Mouse (Mus musculus) testis, postnatal 14 days (tissue): ENCODE results near the gene Gm28308.

Source experiments
- DNase-seq: peaks from one replicate; pipeline ENCODE4 v3.0.0; 2021; ENCODE audit warnings: low spot score

Gene Gm28308

DNA sequence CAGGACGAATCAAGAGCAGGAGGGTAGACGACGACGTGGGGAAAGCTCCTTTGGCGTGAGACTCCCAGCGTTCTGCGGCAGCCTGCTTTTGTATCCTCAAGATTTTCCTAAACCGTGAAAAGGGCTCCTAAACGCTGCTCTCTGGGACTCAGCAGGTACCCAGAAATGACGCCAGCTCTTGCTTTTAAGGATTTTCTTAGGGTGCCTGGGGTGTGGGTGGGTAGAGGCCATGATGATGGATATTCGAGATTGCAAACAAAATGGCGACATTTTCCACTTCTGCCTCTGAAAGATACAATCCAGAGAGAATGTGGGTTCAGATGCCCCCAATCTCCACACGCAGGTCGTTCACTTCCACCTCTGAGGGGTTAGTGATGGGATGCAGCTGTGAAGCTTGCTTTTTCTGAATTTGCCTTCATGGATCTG is 45.4 kb downstream of the Gm28308 start:
- no peak for DNase-seq

- DNase-seq: no peak
These were observed 46.0 kb downstream of the Gm28308 start for GRCm38 (mm10) chr6:52167176-52167575.

GRCm38 (mm10) chr6:52166431-52167077 is 46.6 kb downstream of the Gm28308 start:
- DNase-seq: no peak

GRCm38 (mm10) chr6:52165441-52166370 is 47.4 kb downstream of the Gm28308 start:
- DNase-seq: no peak

GRCm38 (mm10) chr6:52164626-52165440 is 48.3 kb downstream of the Gm28308 start, which contains the start of gene Hoxa2:
Gene Hoxa2, minus strand, starts transcription at chr6:52164831.
- DNase-seq: no peak

- no peak for DNase-seq
These were observed 49.0 kb downstream of the Gm28308 start for GRCm38 (mm10) chr6:52164051-52164625.

DNA sequence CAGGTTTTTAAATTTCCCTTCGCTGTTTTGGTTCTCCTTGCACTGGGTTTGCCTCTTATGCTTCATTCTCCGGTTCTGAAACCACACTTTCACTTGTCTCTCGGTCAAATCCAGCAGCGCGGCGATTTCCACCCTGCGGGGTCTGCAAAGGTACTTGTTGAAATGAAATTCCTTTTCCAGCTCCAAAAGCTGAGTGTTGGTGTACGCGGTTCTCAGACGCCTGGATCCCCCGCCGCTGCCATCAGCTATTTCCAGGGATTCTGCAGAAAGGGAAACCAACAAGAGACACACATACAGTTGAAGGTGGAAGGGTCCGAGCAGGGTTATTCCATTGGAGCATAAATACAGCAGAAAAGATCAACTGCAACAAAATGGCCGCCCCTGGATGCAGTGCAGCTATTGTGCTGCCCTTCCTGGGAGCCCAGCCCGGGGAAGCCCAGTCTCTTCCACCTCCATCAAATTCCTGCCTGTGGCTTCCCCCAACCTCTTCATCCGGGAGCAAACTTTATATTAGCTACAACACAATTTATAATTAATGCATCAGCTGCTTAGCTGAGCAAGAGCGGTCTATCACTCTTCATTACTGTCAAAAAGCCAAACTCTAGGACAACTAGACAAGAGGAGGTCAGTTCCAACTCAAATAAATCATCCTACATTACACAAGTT is 49.6 kb downstream of the Gm28308 start:
- DNase-seq: no peak

DNA sequence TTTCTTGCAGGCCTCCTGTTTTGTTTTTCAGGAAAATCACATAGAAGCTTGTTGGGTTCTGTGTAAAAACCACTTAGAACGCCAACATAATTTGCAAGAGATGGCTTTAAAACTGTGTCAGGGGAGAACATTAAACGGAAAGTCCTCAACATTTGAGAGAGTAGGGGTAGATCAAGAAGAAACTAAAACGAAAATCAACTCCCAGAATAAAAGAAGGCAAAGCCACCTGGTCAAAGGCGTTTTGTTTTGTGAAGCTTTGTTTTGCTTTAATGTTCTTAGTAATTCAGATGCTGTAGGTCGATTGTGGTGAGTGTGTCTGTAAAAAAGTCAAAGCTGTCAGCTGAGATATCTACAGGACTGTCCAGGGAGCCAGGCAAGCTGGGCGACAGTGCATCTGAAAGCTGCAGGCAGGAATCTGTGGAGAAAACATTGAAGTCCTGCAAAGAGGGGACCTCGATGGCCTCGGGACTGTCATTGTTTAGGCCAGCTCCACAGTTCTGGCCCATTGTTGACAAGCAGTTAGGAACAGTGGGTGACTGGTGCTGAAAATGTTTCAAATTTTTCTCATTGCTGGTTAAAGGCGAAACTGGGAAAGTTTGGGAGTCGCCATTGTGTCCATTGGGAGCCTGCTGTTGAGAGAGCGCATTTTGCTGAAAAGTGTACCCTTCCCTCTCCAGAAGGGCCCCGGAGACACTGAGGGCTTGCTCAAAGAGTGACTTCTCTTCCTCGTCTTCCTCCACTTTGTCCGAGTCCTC is 50.4 kb downstream of the Gm28308 start:
- no peak for DNase-seq

DNA sequence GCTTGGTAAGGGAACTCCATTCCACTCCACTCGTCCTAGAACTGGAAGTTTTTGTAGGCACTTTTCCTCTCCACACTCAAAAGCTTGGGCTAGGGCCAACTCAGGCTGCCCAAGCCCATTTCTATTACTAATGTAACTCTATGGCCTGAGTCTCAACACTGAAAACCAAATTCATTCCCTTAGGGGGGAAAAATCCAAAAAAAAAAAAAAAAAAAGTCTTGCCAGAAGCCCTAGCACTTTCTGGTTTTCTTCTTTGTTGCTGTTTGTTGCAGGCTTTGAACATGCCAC is 51.1 kb downstream of the Gm28308 start:
- no peak for DNase-seq

DNA sequence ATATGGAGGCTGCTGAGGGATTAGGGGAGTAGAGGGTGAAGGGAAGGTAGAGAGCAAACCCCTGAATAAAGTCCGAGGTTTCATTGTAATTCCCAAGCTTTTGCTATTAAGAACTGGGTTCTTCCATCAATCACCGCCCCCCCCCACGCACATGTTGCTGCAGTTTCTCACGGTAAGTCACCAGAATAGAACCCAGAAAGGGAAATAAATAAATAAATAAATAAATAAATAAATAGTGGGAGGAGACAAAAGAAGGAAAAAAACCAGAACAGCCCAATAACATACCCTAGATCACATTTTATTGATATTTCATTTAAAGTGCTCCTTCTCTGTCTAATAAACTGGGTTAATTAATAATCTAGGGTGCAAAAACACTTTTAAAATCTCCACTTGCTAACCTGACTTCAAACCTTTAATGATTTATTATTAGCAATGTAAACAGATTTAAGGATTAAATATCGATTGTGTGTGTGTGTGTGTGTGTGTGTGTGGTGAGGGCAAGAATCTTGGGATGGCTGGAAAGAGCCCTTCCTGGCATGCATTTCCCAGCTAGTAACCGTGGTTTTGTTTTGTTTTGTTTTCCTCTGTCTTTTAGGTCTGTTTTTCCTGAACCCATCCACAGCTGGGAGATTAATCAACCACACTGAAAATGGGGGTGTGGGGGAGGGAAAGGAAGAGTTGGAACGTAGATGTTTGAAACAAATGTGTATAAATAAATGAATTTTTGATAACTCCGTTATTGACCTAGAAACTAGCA is 51.6 kb downstream of the Gm28308 start:
- DNase-seq: no peak

GRCm38 (mm10) chr6:52160511-52161335 is 52.4 kb downstream of the Gm28308 start:
- no peak for DNase-seq

- no peak for DNase-seq
These were observed 53.2 kb downstream of the Gm28308 start for GRCm38 (mm10) chr6:52159979-52160378.

DNA sequence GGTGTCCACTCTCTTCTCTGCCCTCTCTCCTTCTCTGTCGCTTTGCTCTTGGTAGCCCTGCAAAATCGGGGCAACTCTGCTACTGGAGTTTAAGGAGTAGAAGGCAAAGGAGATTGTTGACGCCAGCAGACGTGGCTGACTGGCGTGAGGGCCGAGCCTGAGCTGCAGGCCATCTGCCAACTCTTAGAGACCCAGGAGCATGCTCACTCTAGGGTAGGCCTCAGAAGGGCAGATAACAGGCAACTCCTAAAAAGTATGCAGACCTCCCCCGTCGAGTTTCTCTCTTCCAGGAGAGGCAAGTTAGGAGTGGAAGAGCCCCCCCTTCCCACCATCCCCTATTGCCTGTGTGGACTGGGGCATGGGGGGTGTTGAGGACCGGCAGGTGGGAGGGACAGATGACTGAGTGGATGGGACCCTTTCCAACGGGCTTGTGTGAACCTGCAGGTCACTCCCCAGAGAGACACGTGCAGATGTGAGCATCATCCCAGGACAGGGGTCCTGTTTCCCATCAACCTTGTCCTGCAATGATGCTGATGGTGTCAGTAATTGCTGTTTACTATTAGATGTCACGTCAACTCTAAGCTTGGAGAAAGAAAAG is 53.9 kb downstream of the Gm28308 start:
- no peak for DNase-seq

- peak; percentile 67 for DNase-seq
These were observed 54.7 kb downstream of the Gm28308 start, which contains the start of gene Hoxa1 for GRCm38 (mm10) chr6:52158276-52159051. Gene Hoxa1, minus strand, starts transcription at chr6:52158317.

DNA sequence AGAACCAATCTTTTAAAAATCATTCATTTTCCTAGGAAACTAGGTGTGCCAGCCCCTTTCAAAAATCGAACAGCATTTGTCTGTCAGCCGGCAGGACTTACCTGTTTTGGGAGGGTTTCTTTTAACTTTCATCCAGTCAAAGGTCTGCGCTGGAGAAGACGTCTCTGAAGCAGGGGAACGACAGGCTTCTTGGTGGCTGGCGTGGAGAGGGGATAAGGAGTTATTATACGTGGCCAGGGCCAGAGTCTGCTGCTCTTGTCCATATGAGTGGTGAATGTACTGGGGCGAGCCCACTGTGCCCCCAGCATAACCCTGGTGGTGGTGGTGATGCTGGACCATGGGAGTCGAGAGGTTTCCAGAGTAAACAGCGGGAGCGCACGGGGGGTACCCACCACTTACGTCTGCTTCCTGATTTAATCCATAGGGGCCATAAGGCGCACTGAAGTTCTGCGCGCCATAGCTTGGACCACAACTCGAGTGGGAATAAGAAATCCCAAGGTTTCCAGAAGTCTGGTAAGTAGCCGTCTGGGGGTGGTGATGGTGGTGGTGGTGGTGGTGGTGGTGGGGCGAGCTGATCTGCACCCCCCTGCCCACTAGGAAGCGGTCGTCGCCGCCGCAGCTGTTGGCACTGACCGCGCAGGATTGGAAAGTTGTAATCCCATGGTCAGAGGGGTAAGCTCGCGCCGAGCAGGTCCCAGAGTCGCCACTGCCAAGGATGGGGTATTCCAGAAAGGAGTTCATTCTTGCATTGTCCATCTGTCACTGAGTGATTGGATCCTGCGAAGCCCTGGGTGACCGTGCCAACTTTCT is 55.5 kb downstream of the Gm28308 start:
- no peak for DNase-seq

GRCm38 (mm10) chr6:52156551-52157200 is 56.5 kb downstream of the Gm28308 start:
- DNase-seq: no peak

DNA sequence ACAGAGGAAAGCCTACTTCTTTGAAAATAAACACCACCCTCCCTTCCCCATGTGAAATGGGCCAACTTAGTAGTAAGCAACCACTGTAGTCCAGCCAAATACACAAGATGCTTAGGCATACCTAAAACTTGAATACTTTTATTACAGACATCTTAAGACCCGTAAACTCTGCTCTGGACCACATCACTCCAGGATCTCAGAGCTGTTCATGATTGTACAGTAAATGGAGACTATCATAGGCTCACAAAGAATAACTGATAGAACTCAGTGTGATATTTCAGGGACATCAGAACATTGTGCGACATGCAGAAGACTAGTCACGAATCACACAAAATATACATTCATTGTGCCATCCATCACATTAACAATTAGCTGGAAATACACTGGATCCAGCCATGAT is 57.7 kb downstream of the Gm28308 start:
- DNase-seq: no peak
